8 mouse cellular contexts compared by ENCODE assay signal in the genomic region with DNA sequence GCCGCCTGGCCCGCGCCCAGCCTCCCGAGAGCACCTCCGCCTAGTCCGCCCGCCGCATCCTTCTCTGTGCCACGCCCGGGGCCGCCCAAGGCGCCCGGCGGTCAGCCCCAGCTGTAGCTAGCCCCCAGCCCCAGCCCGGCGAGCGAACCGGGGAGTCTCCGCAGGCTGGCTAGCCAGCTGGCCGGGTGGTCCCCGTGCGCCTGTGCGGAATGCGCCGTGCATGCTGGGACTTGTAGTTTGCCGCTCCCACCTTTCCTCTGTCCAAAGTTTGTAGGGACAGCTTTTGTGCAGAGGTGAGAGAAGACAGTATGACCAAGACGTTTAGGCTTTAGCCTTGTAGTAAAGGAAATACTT. TPM values are rescaled to one million over a fixed set of nuclear protein-coding genes. Genes with fewer than 3 reads are reported as not detected.
DNase-seq lines count a peak whose midpoint lies in the region; ATAC-seq and TF ChIP-seq lines count a peak whose summit lies in the region.

Gene Arhgap44 (minus strand): TSS at position 195 of the 354 bp plus-strand sequence.

- H3K9ac ChIP-seq in forebrain, embryonic 15.5 days (replicated peaks): peak within 1 kb of the TSS; percentile 86
- peak within 1 kb of the TSS; percentile 49; the same call in 1 of the 2 replicates for H3K9ac ChIP-seq in liver, postnatal 0 days (replicated peaks)

- peak; percentile 84 for ATAC-seq in cerebellum, adult (ENCODE audit: insufficient number of reproducible peaks, low FRiP score, low TSS enrichment)
- peak; percentile 97 for ATAC-seq in forebrain, embryonic 15.5 days (replicated peaks)
- ATAC-seq in liver, postnatal 0 days: peak; percentile 77

- H3K27me3 ChIP-seq in forebrain, embryonic 15.5 days: no peaks in the 10 kb centered on the region
- H3K27me3 ChIP-seq in liver, postnatal 0 days (ENCODE audit: insufficient read depth, low read length): peaks cover 13% of the 10 kb centered on the region

- H3K36me3 ChIP-seq in forebrain, embryonic 15.5 days: no peaks in the 10 kb centered on the region
- H3K36me3 ChIP-seq in liver, postnatal 0 days (replicated peaks; ENCODE audit: insufficient read depth, low read length): no peaks in the 10 kb centered on the region

- no peaks in the 10 kb centered on the region for H3K9me3 ChIP-seq in forebrain, embryonic 15.5 days
- H3K9me3 ChIP-seq in liver, postnatal 0 days (ENCODE audit: low read length): no peaks in the 10 kb centered on the region

- intact Hi-C loops in heart, postnatal 14 days (cut with DNase I): loop anchor here (5.0 kb wide), 1 partner anchor 75 kb away; no protein-coding TSS in a partner anchor

- peaks cover 14% of the 10 kb centered on the region for H3K4me1 ChIP-seq in forebrain, embryonic 15.5 days
- H3K4me1 ChIP-seq in liver, postnatal 0 days (ENCODE audit: insufficient read depth): 0 out of 2 replicates have a peak, but pooled peaks cover 8% of the 10 kb centered on the region

- TF ChIP-seq EP300 in liver, postnatal 0 days (IDR thresholded peaks at IDR 0.05; ENCODE audit: low read depth): no peak

- H3K4me3 ChIP-seq in forebrain, embryonic 15.5 days: peak within 1 kb of the TSS; percentile 72
- H3K4me3 ChIP-seq in liver, postnatal 0 days (ENCODE audit: low read depth, low read length): peak within 1 kb of the TSS; percentile 58

- 0% methylated on average over 27 of the region's 27 CpGs for WGBS in forebrain, embryonic 15.5 days
- under 1% methylated on average over 27 of the region's 27 CpGs for WGBS in liver, postnatal 0 days (ENCODE audit: insufficient replicate concordance)

- DNase-seq in ES-CJ7 (ENCODE audit: low read depth, low spot score): peak; percentile 64
- peak; percentile 73 to 79 for DNase-seq in heart, postnatal 14 days
- peak; percentile 73 to 82 for DNase-seq in layer of hippocampus, adult 18-20 months (ENCODE audit: low spot score in 2 of 2)
- DNase-seq in liver, postnatal 0 days: peak; percentile 65
- DNase-seq in retina, adult 2 months (ENCODE audit: low read depth, low spot score): peak; percentile 28
- DNase-seq in T-cell, adult 2 months (ENCODE audit: low spot score): no peak

- peak within 1 kb of the TSS; percentile 63 for H3K27ac ChIP-seq in forebrain, embryonic 15.5 days (replicated peaks)
- H3K27ac ChIP-seq in liver, postnatal 0 days (ENCODE audit: low read depth): no peak within 1 kb of the TSS

- peak within 1 kb of the TSS; percentile 78 for H3K4me2 ChIP-seq in forebrain, embryonic 15.5 days (replicated peaks)
- peak within 1 kb of the TSS; percentile 72 for H3K4me2 ChIP-seq in liver, postnatal 0 days (ENCODE audit: low read depth, low read length)

- no peak for TF ChIP-seq CTCF in liver, postnatal 0 days (IDR thresholded peaks at IDR 0.05; ENCODE audit: low read depth)

RNA-seq across cellular contexts. Expression of gene Arhgap44, which starts in this region (rescaled TPM):
- 10.3 and 10.5 TPM in 2 replicates for polyA plus RNA-seq in forebrain, embryonic 15.5 days (2015; fragmentation: Nextera tagmentation; extraction: Ambion mirVana)
- 10 to 100 TPM; 16.7 to 18.9 TPM for total RNA-seq in heart, postnatal 14 days (2021)
- total RNA-seq in layer of hippocampus, adult 18-20 months (2021): 100 to 1,000 TPM; 117 to 126 TPM
- polyA plus RNA-seq in liver, postnatal 0 days (2015; fragmentation: Nextera tagmentation; extraction: Ambion mirVana): 0.62 and 0.73 TPM in 2 replicates

Comparison
In these comparisons a context has a peak if more than half of its experiments do, and no peak if none do; other contexts are left out.
1. RNA of gene Arhgap44 (total RNA-seq): 117 to 126 TPM in layer of hippocampus, adult 18-20 months; 16.7 to 18.9 TPM in heart, postnatal 14 days; every median in the first group is over 4 times any median in the second.
2. Peak in DNase-seq, ATAC-seq, H3K4me3 ChIP-seq, H3K9ac ChIP-seq and H3K4me2 ChIP-seq in liver, postnatal 0 days; RNA of the gene not detected or under 1 TPM.
3. Peak in every context shown above with its lines, with median percentiles within 50 percentile points of each other: ATAC-seq.